Mouse (Mus musculus): ENCODE data around the gene Adgrf5. TPM values are rescaled to one million over a fixed set of nuclear protein-coding genes. Genes with fewer than 3 reads are reported as not detected.
"Not testable (repeated sequence)": the region's sequence is repeated elsewhere in the genome, so short reads cannot be mapped to it uniquely, and the experiment has no call there.

Gene Adgrf5
- polyA plus RNA-seq, 1 experiment from 2014 or later: 51.1 TPM

- no peak for ATAC-seq
- Histone ChIP-seq H3K36me3 (ENCODE audit: insufficient read depth, low read length) (no peaks in the 10 kb centered on the region), H3K27me3 (replicated peaks; ENCODE audit: insufficient read depth, low read length) (no peaks in the 10 kb centered on the region), H3K4me2 (replicated peaks; ENCODE audit: low read depth, low read length) (no peak overlapping the region), H3K9ac (replicated peaks; ENCODE audit: low read depth) (no peak overlapping the region), H3K9me3 (ENCODE audit: low read length) (no peaks in the 10 kb centered on the region), H3K4me1 (ENCODE audit: insufficient read depth, low read depth, low read length) (peaks cover 8% of the 10 kb centered on the region; the same call in 1 of the 2 replicates), H3K4me3 (ENCODE audit: low read depth, low read length) (no peak overlapping the region), H3K27ac (ENCODE audit: low read length) (no peak overlapping the region)
- TF ChIP-seq EP300 (IDR thresholded peaks at IDR 0.05): no peak
- TF ChIP-seq CTCF (IDR thresholded peaks at IDR 0.05): no peak
- DNase-seq (ENCODE audit: low spot score): no peak
- 64% methylated on average over 7 of the region's 7 CpGs for WGBS
Observed at GRCm38 (mm10) chr17:43329761-43330183, 30.5 kb upstream of the Adgrf5 start.

GRCm38 (mm10) chr17:43332686-43333085, 27.6 kb upstream of the Adgrf5 start:
- no peak overlapping the region for H3K4me3 ChIP-seq (ENCODE audit: low read depth, low read length)
- H3K9me3 ChIP-seq (ENCODE audit: low read length): no peaks in the 10 kb centered on the region
- DNase-seq (ENCODE audit: low spot score) (peak; percentile 63), ATAC-seq (peak; percentile 42)
- 12% methylated on average over 5 of the region's 5 CpGs for WGBS
- H3K9ac ChIP-seq (replicated peaks; ENCODE audit: low read depth): no peak overlapping the region
- H3K4me1 ChIP-seq (ENCODE audit: insufficient read depth, low read depth, low read length): peaks cover 9% of the 10 kb centered on the region; the same call in 1 of the 2 replicates
- H3K4me2 ChIP-seq (replicated peaks; ENCODE audit: low read depth, low read length): no peak overlapping the region; the same call in 1 of the 2 replicates
- H3K36me3 ChIP-seq (ENCODE audit: insufficient read depth, low read length): no peaks in the 10 kb centered on the region
- H3K27me3 ChIP-seq (replicated peaks; ENCODE audit: insufficient read depth, low read length): no peaks in the 10 kb centered on the region
- TF ChIP-seq CTCF (IDR thresholded peaks at IDR 0.05): no peak
- TF ChIP-seq EP300 (IDR thresholded peaks at IDR 0.05): peak; percentile 30; the same call in 1 of the 2 replicates
- no peak overlapping the region for H3K27ac ChIP-seq (ENCODE audit: low read length)

- H3K36me3 ChIP-seq (ENCODE audit: insufficient read depth, low read length): no peaks in the 10 kb centered on the region
- H3K4me2 ChIP-seq (replicated peaks; ENCODE audit: low read depth, low read length): no peak overlapping the region
- TF ChIP-seq EP300 (IDR thresholded peaks at IDR 0.05) (no peak), CTCF (IDR thresholded peaks at IDR 0.05) (no peak)
- H3K4me1 ChIP-seq (ENCODE audit: insufficient read depth, low read depth, low read length): peaks cover 9% of the 10 kb centered on the region; the same call in 1 of the 2 replicates
- no peaks in the 10 kb centered on the region for H3K9me3 ChIP-seq (ENCODE audit: low read length)
- no peaks in the 10 kb centered on the region for H3K27me3 ChIP-seq (replicated peaks; ENCODE audit: insufficient read depth, low read length)
- H3K9ac ChIP-seq (replicated peaks; ENCODE audit: low read depth): no peak overlapping the region
- ATAC-seq: peak; percentile 8; the same call in 1 of the 2 replicates
- WGBS: 40% methylated on average over 9 of the region's 9 CpGs
- peak; percentile 31 for DNase-seq (ENCODE audit: low spot score)
- no peak overlapping the region for H3K4me3 ChIP-seq (ENCODE audit: low read depth, low read length)
- H3K27ac ChIP-seq (ENCODE audit: low read length): no peak overlapping the region
Observed at GRCm38 (mm10) chr17:43334074-43334473, 26.2 kb upstream of the Adgrf5 start.

- Histone ChIP-seq H3K4me2 (replicated peaks; ENCODE audit: low read depth, low read length) (no peak overlapping the region), H3K36me3 (ENCODE audit: insufficient read depth, low read length) (no peaks in the 10 kb centered on the region), H3K9me3 (ENCODE audit: low read length) (no peaks in the 10 kb centered on the region), H3K27me3 (replicated peaks; ENCODE audit: insufficient read depth, low read length) (no peaks in the 10 kb centered on the region), H3K4me3 (ENCODE audit: low read depth, low read length) (no peak overlapping the region), H3K27ac (ENCODE audit: low read length) (no peak overlapping the region), H3K9ac (replicated peaks; ENCODE audit: low read depth) (no peak overlapping the region), H3K4me1 (ENCODE audit: insufficient read depth, low read depth, low read length) (peaks cover 6% of the 10 kb centered on the region; the same call in 1 of the 2 replicates)
- peak; percentile 66 for DNase-seq (ENCODE audit: low spot score)
- 60% methylated on average over 2 of the region's 2 CpGs for WGBS
- TF ChIP-seq CTCF (IDR thresholded peaks at IDR 0.05): no peak
- TF ChIP-seq EP300 (IDR thresholded peaks at IDR 0.05): peak; percentile 48
- ATAC-seq: 0 out of 2 replicates have a peak, but pooled peaks have one; percentile 25
Observed at GRCm38 (mm10) chr17:43337643-43338042, 22.6 kb upstream of the Adgrf5 start.

- H3K36me3 ChIP-seq (ENCODE audit: insufficient read depth, low read length): no peaks in the 10 kb centered on the region
- no peaks in the 10 kb centered on the region for H3K9me3 ChIP-seq (ENCODE audit: low read length)
- H3K4me1 ChIP-seq (ENCODE audit: insufficient read depth, low read depth, low read length): peaks cover 4% of the 10 kb centered on the region; the same call in 1 of the 2 replicates
- H3K27ac ChIP-seq (ENCODE audit: low read length): no peak overlapping the region
- no peaks in the 10 kb centered on the region for H3K27me3 ChIP-seq (replicated peaks; ENCODE audit: insufficient read depth, low read length)
- ATAC-seq (no peak), DNase-seq (ENCODE audit: low spot score) (no peak)
- no peak for TF ChIP-seq EP300 (IDR thresholded peaks at IDR 0.05)
- no peak for TF ChIP-seq CTCF (IDR thresholded peaks at IDR 0.05)
- no peak overlapping the region for H3K9ac ChIP-seq (replicated peaks; ENCODE audit: low read depth)
- WGBS: 76% methylated on average over 3 of the region's 3 CpGs
- H3K4me3 ChIP-seq (ENCODE audit: low read depth, low read length): no peak overlapping the region
- H3K4me2 ChIP-seq (replicated peaks; ENCODE audit: low read depth, low read length): no peak overlapping the region
Observed at GRCm38 (mm10) chr17:43338279-43338678, 22.0 kb upstream of the Adgrf5 start.

- not testable (repeated sequence) for DNase-seq (ENCODE audit: low spot score); H3K9ac ChIP-seq (replicated peaks; ENCODE audit: low read depth); H3K4me1 ChIP-seq (ENCODE audit: insufficient read depth, low read depth, low read length); H3K27ac ChIP-seq (ENCODE audit: low read length); H3K4me3 ChIP-seq (ENCODE audit: low read depth, low read length); H3K36me3 ChIP-seq (ENCODE audit: insufficient read depth, low read length); ATAC-seq; H3K4me2 ChIP-seq (replicated peaks; ENCODE audit: low read depth, low read length); H3K27me3 ChIP-seq (replicated peaks; ENCODE audit: insufficient read depth, low read length); H3K9me3 ChIP-seq (ENCODE audit: low read length)
- 86% methylated on average over 2 of the region's 2 CpGs for WGBS
Observed at GRCm38 (mm10) chr17:43346499-43346898, 13.8 kb upstream of the Adgrf5 start.
